Mouse (Mus musculus) frontal cortex, postnatal 25 days (tissue): Measurements from ENCODE around the gene Col27a1.

ENCODE experiments used
- DNase-seq, 2 experiments: peaks; one replicate each; pipeline ENCODE4 v3.0.0; 2022; ENCODE audit warnings: low spot score in 2 of 2

The Col27a1 gene

GRCm38 (mm10) chr4:63368577-63368976 is 154.8 kb downstream of the Col27a1 start:
- DNase-seq, result peak; percentile 82 to 93

- no peak for DNase-seq
These were observed 157.1 kb downstream of the Col27a1 start for GRCm38 (mm10) chr4:63370897-63371296.

GRCm38 (mm10) chr4:63371890-63372289 is 158.1 kb downstream of the Col27a1 start:
- peak in 1 of 2 experiments; percentile 24 for DNase-seq

- no peak for DNase-seq
These were observed 159.6 kb downstream of the Col27a1 start for GRCm38 (mm10) chr4:63373404-63373803.

GRCm38 (mm10) chr4:63374331-63374730 is 160.5 kb downstream of the Col27a1 start:
- no peak for DNase-seq

GRCm38 (mm10) chr4:63375367-63375766 is 161.6 kb downstream of the Col27a1 start:
- no peak for DNase-seq

GRCm38 (mm10) chr4:63377483-63377882 is 163.7 kb downstream of the Col27a1 start:
- no peak for DNase-seq

GRCm38 (mm10) chr4:63382676-63383369 is 169.0 kb downstream of the Col27a1 start:
- DNase-seq, result no peak

GRCm38 (mm10) chr4:63383474-63383873 is 169.7 kb downstream of the Col27a1 start:
- no peak for DNase-seq

- no peak for DNase-seq
These were observed 170.5 kb downstream of the Col27a1 start for GRCm38 (mm10) chr4:63384262-63384661.
